Mouse (Mus musculus): ENCODE results near the gene Tor1aip1. TPM values are rescaled to one million over a fixed set of nuclear protein-coding genes. Genes with fewer than 3 reads are reported as not detected.

Tor1aip1 gene
- polyA plus RNA-seq, 1 experiment = 14.6 TPM

- no peak for DNase-seq (ENCODE audit: low read depth)
- no peak for TF ChIP-seq CTCF (IDR thresholded peaks at IDR 0.05; ENCODE audit: borderline replicate concordance, extremely low read depth, insufficient read depth, insufficient read length)
- no peak for TF ChIP-seq POLR2A (IDR thresholded peaks at IDR 0.05; ENCODE audit: borderline replicate concordance, extremely low read depth, insufficient read depth, insufficient read length, poor library complexity, severe bottlenecking)
Observed at GRCm38 (mm10) chr1:156044211-156044611, 7.9 kb upstream of the Tor1aip1 start.

- DNase-seq (ENCODE audit: low read depth) = peak; percentile 86
Observed at GRCm38 (mm10) chr1:156043027-156043426, 6.7 kb upstream of the Tor1aip1 start.

DNA sequence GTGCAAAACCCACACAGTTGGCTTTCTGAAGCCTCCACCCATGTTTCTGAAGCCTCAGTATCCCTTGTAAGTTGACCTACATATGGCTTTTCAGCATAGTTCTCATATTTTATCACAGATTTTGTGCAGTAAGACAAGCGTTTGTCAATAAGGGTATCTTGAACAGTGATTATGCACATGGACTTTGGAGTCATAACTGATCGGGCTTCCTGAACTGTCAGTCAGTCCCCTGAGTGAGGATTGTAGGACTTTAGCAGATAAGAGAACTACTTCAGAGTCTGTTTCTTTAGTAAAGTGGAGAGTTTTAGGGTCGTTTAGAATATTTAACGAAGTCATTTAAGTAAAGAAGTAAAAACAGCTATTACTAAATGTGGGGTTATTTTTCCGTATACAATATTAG is 6.2 kb upstream of the Tor1aip1 start:
- TF ChIP-seq POLR2A (IDR thresholded peaks at IDR 0.05; ENCODE audit: borderline replicate concordance, extremely low read depth, insufficient read depth, insufficient read length, poor library complexity, severe bottlenecking) = no peak
- no peak for DNase-seq (ENCODE audit: low read depth)

More at GRCm38 (mm10) chr1:156043027-156043426, 6.7 kb upstream of the Tor1aip1 start:
- TF ChIP-seq POLR2A (IDR thresholded peaks at IDR 0.05; ENCODE audit: borderline replicate concordance, extremely low read depth, insufficient read depth, insufficient read length, poor library complexity, severe bottlenecking) (no peak), CTCF (IDR thresholded peaks at IDR 0.05; ENCODE audit: borderline replicate concordance, extremely low read depth, insufficient read depth, insufficient read length) (peak; percentile 71; the same call in 1 of the 2 replicates)

DNA sequence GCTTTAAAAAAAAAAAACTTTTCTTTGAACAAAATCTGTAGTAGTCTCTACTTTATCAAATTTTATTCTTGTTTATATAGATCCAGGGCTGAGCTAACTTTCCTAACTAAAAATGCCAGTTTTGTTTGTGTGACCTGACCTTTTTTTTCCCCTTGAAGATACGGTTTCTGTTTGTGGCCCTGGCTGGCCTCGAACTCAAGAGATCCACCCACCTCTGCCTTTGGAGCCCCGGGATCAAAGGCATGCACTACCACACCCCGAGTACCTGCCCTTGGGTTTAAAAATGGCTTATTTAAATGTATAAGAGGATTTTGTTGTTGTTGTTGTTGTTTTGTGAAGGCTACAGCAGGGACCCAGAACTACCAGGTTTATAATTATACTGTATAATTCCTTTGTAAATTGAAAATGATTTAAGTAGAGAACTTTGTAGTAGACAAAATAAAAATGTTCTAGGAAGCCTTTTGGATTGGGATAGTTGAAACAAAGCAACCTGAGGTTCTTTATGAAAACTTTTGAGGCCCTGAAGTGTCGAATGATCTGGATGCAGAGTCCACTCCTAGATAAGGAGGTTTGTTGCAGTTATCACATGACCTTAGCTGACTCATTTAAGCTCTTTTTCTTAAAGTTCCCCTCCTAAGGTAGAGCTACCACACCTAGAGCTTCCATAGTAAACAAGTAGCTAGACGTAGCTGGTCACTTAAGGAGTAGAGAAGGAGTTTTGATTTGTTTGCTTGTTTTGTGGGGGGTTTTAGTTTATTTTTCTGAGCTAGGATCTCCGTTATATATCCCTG is 5.4 kb upstream of the Tor1aip1 start:
- no peak for DNase-seq (ENCODE audit: low read depth)
- TF ChIP-seq CTCF (IDR thresholded peaks at IDR 0.05; ENCODE audit: borderline replicate concordance, extremely low read depth, insufficient read depth, insufficient read length) = no peak
- TF ChIP-seq POLR2A (IDR thresholded peaks at IDR 0.05; ENCODE audit: borderline replicate concordance, extremely low read depth, insufficient read depth, insufficient read length, poor library complexity, severe bottlenecking) = no peak

GRCm38 (mm10) chr1:156040731-156041401 is 4.6 kb upstream of the Tor1aip1 start:
- TF ChIP-seq CTCF (IDR thresholded peaks at IDR 0.05; ENCODE audit: borderline replicate concordance, extremely low read depth, insufficient read depth, insufficient read length) = no peak
- peak; percentile 93; the same call in 1 of the 2 replicates for TF ChIP-seq POLR2A (IDR thresholded peaks at IDR 0.05; ENCODE audit: borderline replicate concordance, extremely low read depth, insufficient read depth, insufficient read length, poor library complexity, severe bottlenecking)
- peak; percentile 96 for DNase-seq (ENCODE audit: low read depth)

GRCm38 (mm10) chr1:156039989-156040388 is 3.7 kb upstream of the Tor1aip1 start:
- DNase-seq (ENCODE audit: low read depth) = peak; percentile 8

DNA sequence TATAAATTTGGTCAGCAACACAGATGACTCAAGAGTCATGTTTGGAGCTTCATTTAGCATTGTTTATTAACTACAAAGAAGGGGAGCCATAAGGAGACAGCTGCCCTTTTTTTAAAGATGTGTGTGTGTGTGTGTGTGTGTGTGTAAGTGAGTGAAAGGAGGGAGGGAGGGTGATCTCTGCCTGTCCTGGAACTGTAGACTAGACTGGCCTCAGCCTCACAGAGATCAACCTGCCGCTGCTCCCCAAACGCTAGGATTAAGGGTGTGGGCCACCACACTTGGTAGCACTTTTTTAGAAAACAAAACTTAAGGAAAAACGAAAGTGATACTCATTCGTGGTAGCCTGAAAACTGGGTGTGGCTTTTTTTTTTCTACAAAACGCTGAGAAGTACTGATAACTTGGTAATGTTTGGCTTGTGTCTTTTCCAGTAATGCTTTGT is 884 bp upstream of the Tor1aip1 start:
- TF ChIP-seq POLR2A (IDR thresholded peaks at IDR 0.05; ENCODE audit: borderline replicate concordance, extremely low read depth, insufficient read depth, insufficient read length, poor library complexity, severe bottlenecking) (no peak), CTCF (IDR thresholded peaks at IDR 0.05; ENCODE audit: borderline replicate concordance, extremely low read depth, insufficient read depth, insufficient read length) (no peak)
- no peak for DNase-seq (ENCODE audit: low read depth)

DNA sequence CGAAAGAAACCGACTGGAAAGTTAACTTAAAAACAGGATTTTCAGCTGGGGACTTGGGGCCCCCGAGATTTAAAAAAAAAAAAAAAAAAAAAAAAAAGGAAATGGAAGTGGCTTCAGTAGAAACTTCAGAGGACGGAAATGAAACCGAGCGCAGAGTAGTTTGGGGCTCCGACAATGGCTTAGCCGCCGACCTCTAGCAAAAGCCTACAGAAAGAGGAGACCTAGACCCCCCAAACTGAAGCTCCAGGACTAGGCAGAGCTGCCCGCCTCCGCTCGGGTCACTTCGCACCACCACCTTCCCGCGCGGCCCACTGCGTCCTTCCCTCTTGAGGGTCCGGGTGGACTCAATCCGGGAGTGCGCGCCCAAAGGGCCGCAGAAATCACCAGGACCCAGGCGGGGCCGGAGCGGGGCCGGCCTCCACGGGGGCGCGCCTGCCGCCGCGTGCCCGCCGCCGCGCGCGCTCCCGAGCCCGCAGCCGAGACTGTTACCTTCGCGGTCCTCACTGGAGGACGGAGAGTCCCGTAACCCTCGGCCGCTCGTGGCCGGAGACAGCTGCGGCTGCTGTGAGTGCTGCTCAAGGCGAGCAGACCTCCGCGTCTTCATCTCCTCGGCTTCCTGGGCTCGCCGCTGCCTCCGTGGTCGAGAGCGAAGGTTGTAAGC is 881 bp downstream of the Tor1aip1 start, which contains the start of gene Tor1aip2:
TSS of gene Tor1aip2 (plus strand) at position 135 of the 661 bp plus-strand sequence.
- DNase-seq (ENCODE audit: low read depth) = peak; percentile 88

DNA sequence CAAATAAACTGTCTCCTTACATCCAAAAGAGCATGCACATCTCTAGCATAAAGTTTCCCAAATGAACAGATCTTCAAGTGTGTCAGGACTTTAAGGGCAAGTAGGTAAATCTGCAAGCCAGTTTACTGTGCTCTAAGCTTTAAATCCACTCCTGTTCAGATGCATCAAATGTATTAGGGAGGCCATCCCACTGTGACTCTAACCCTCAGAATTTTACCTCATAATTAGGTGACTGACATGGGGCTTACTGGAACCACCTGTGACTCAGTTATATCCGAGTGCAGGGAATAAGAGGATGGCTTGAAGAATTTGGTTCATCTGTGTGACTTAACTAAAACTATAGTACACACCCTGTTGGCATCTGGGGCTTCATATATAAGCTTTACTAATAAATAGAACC is 1.6 kb downstream of the Tor1aip1 start:
- no peak for TF ChIP-seq CTCF (IDR thresholded peaks at IDR 0.05; ENCODE audit: borderline replicate concordance, extremely low read depth, insufficient read depth, insufficient read length)
- no peak for TF ChIP-seq POLR2A (IDR thresholded peaks at IDR 0.05; ENCODE audit: borderline replicate concordance, extremely low read depth, insufficient read depth, insufficient read length, poor library complexity, severe bottlenecking)
- DNase-seq (ENCODE audit: low read depth) = no peak

More for the DNA sequence above, 881 bp downstream of the Tor1aip1 start, which contains the start of gene Tor1aip2:
- TF ChIP-seq POLR2A (IDR thresholded peaks at IDR 0.05; ENCODE audit: borderline replicate concordance, extremely low read depth, insufficient read depth, insufficient read length, poor library complexity, severe bottlenecking) = peak; percentile 6; the same call in 1 of the 2 replicates
- TF ChIP-seq CTCF (IDR thresholded peaks at IDR 0.05; ENCODE audit: borderline replicate concordance, extremely low read depth, insufficient read depth, insufficient read length) = no peak

DNA sequence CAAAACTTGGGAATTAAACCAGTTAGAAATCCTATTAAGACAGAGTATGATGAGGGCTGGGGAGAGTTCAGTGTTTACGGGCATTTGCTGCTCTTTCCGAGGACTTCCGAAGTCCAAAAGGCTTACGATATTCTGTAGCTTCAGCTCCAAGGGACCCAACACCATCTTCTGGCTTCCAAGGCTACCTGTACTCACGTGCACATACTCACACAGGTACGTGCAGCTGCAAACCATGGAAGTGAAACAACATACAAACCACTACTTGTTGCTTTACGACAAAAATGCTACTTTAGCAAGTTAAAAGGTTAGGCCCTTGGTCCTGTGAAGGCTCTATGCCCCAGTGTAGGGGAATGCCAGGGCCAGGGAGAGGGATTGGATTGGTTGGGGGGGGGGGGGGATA is 2.4 kb downstream of the Tor1aip1 start:
- no peak for TF ChIP-seq CTCF (IDR thresholded peaks at IDR 0.05; ENCODE audit: borderline replicate concordance, extremely low read depth, insufficient read depth, insufficient read length)
- TF ChIP-seq POLR2A (IDR thresholded peaks at IDR 0.05; ENCODE audit: borderline replicate concordance, extremely low read depth, insufficient read depth, insufficient read length, poor library complexity, severe bottlenecking) = no peak

DNA sequence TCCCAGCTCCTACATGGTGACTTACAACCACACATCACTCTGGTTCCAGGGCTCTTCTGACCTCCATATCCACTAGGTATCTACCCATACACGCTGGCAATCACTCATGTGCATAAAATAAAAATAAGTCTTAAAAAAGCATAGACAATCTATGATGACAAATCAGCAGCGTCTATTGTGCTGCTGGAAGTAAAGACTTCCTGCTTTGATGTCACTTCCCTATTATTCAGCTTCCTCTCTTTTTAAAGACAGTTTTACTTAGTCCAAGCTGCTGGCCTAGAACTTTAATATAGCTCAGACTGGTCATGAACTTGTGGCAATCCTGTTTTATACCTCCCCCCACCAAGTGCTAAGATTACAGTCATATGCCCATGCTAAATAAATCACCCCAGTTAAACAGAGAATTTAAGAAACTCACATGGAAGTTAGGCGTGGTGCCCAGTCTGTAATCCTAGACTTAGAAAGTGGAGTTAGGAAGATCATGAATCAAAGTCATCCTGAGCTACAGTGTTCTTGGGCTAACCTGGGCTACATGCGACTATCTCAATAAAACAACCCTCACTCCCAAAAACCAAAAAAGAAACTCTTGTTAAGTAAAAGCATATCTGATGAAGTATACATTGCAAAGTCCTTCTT is 7.8 kb downstream of the Tor1aip1 start:
- DNase-seq (ENCODE audit: low read depth) = no peak
- TF ChIP-seq POLR2A (IDR thresholded peaks at IDR 0.05; ENCODE audit: borderline replicate concordance, extremely low read depth, insufficient read depth, insufficient read length, poor library complexity, severe bottlenecking) (no peak), CTCF (IDR thresholded peaks at IDR 0.05; ENCODE audit: borderline replicate concordance, extremely low read depth, insufficient read depth, insufficient read length) (no peak)

More for the DNA sequence above, 2.4 kb downstream of the Tor1aip1 start:
- no peak for DNase-seq (ENCODE audit: low read depth)

All from brain, embryonic 14.5 days (tissue).